Mouse (Mus musculus): ENCODE measurements around the gene Trip10.

The Trip10 gene

GRCm38 (mm10) chr17:57234254-57234928 is 14.9 kb upstream of the Trip10 start:
- no peak for DNase-seq (ENCODE audit: low spot score in 2 of 2)

- no peak for DNase-seq (ENCODE audit: low spot score in 2 of 2)
These were observed 13.5 kb upstream of the Trip10 start for GRCm38 (mm10) chr17:57235803-57236202.

- no peak for DNase-seq (ENCODE audit: low spot score in 2 of 2)
These were observed 12.1 kb upstream of the Trip10 start for GRCm38 (mm10) chr17:57237181-57237580.

- DNase-seq (ENCODE audit: low spot score in 2 of 2) = no peak
These were observed 5.4 kb upstream of the Trip10 start for GRCm38 (mm10) chr17:57243650-57244370.

- no peak for DNase-seq (ENCODE audit: low spot score in 2 of 2)
These were observed 3.8 kb upstream of the Trip10 start for GRCm38 (mm10) chr17:57245311-57245929.

GRCm38 (mm10) chr17:57246663-57247392 is 2.4 kb upstream of the Trip10 start:
- no peak for DNase-seq (ENCODE audit: low spot score in 2 of 2)

- peak; percentile 94 to 96 for DNase-seq (ENCODE audit: low spot score in 2 of 2)
These were observed 1.7 kb upstream of the Trip10 start for GRCm38 (mm10) chr17:57247393-57248200.

GRCm38 (mm10) chr17:57248201-57248699 is 1.0 kb upstream of the Trip10 start, which contains the start of gene Gpr108:
Gene Gpr108 (minus strand): TSS chr17:57248446.
- DNase-seq (ENCODE audit: low spot score in 2 of 2) = peak; percentile 87 to 88

GRCm38 (mm10) chr17:57248771-57249170 is 484 bp upstream of the Trip10 start:
- DNase-seq (ENCODE audit: low spot score in 2 of 2) = no peak

- DNase-seq (ENCODE audit: low spot score in 2 of 2) = no peak
These were observed 1.4 kb downstream of the Trip10 start for GRCm38 (mm10) chr17:57250461-57251160.

- no peak for DNase-seq (ENCODE audit: low spot score in 2 of 2)
These were observed 2.2 kb downstream of the Trip10 start for GRCm38 (mm10) chr17:57251431-57251830.

- no peak for DNase-seq (ENCODE audit: low spot score in 2 of 2)
These were observed 4.1 kb downstream of the Trip10 start for GRCm38 (mm10) chr17:57253306-57253705.

GRCm38 (mm10) chr17:57255354-57255753 is 6.1 kb downstream of the Trip10 start:
- no peak for DNase-seq (ENCODE audit: low spot score in 2 of 2)

GRCm38 (mm10) chr17:57256921-57257485 is 7.7 kb downstream of the Trip10 start:
- no peak for DNase-seq (ENCODE audit: low spot score in 2 of 2)

- DNase-seq (ENCODE audit: low spot score in 2 of 2) = no peak
These were observed 8.9 kb downstream of the Trip10 start for GRCm38 (mm10) chr17:57258191-57258590.

- DNase-seq (ENCODE audit: low spot score in 2 of 2) = no peak
These were observed 10.5 kb downstream of the Trip10 start for GRCm38 (mm10) chr17:57259742-57260141.

GRCm38 (mm10) chr17:57260351-57260750 is 11.1 kb downstream of the Trip10 start:
- no peak for DNase-seq (ENCODE audit: low spot score in 2 of 2)

GRCm38 (mm10) chr17:57261286-57261685 is 12.0 kb downstream of the Trip10 start:
- no peak for DNase-seq (ENCODE audit: low spot score in 2 of 2)

GRCm38 (mm10) chr17:57261796-57262195 is 12.5 kb downstream of the Trip10 start:
- DNase-seq (ENCODE audit: low spot score in 2 of 2) = no peak
